Mouse (Mus musculus) retina, adult 2 months (tissue): Measurements from ENCODE around the gene 1700024G13Rik.
"Not testable (repeated sequence)": the region's sequence is repeated elsewhere in the genome, so short reads cannot be mapped to it uniquely, and the experiment has no call there.

ENCODE experiments used
- DNase-seq: peaks from one replicate; pipeline ENCODE4 v3.0.0-alpha.2; 2012; ENCODE audit warnings: low read depth, low spot score

Gene 1700024G13Rik

DNA sequence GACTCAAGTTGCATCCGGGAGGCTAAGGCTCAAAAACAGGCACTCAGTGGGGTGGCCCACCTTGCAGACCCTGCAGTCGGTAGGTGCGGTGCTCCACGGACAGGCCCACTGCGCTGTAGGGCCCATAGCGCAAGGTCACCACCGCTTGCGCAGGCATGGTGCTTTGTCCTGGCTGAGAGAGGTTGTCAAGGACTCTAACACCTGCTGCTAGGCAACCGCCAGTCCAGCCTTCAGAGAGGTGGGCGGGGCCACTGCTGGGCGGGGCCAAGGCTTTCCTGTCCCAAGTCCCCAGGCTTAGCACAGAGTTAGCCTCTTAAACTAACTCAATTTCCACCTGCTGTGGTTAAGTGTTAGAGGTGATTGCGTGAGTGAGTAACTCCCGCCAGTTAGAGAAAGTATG is at the start of gene 1700024G13Rik:
TSS of gene 1700024G13Rik (minus strand) at position 196 of the 400 bp plus-strand sequence.
- peak; percentile 77 for DNase-seq

DNA sequence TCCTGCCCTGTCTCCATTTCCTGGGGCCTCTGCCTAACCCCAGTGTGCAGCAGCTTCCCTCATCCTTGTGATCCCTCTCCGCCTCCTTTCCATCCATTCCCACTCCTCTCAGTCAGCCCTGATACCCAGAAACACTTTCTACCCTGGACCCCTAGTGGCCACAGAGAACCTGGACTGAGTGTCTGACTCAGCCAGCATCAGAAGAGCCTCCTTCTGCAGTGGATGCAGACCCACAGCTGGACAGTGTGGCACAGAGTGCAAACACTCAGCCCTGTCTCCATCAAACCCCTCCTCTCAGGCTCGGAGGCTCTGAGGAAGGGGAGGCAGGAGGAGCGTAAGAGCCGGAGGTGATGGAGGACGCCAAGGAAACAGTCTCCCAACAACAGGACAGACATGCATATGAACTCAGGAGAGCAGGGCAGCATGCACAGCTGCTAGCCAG is 49.2 kb upstream of the 1700024G13Rik start:
- no peak for DNase-seq

DNA sequence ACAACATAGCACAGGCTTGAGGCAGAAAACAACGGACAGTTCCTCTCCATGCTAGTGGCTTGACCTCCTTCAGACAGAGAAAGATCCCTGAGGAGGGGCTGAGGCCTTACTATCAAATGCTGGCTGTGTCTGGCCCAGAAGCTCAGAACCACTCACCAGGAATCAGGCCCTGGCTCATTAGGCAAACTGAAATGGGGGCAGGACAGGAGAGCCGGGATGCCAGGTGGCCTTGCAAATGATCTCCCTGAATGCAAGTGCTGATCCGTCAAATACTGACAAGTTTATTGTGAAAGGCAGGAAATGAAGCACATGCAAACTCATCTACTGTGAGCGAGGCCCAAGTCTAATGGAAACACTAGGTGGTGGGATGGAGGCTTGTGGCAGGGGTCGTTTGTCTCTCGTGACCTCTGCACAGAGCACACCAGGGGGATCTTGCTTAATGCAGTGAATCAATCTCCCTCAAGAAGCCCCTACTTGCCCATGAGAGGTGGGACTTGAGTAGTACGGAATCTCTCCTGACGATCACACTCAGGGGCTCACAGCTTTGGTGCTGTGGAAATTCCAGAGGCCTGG is 40.9 kb upstream of the 1700024G13Rik start:
- DNase-seq, result no peak

DNA sequence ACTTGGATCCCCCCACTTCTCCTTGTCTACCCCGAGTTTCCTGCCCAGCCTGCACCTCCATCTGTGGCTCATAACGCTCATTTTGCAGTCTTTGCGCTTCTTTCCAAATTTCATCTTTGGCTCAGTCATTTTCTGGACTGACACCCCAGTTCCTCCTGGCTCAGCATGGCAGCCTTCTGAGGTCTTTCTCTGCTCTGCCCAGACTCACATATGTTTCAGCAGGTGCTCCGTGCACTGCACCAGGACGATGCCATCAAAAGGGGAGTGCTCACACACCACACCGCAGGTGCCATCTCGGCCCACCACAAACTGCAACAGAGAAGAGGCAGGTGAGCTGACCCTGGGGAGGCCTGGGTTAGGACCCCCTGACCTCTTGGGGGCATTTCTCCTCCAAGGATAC is 35.8 kb upstream of the 1700024G13Rik start:
- DNase-seq, result no peak

DNA sequence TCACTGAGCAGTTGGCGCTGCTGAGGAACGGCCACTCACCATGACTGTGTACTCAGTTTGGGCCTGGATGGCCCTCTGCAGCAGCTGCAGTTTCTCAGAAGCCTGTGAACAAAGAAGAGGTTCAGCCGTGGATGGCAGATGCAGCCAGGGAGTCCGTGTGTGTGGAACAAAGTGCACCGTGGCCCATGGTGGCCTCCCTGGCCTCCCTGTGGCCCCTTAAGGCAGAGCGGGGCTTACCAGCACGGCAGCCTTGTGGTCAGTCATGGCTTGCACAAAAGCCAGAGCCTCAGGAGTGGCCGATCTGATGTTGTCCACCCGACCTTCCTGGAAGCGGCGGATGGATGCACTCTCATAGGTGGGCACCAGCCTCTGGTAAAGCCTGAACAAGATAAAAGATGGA is 30.6 kb upstream of the 1700024G13Rik start:
- DNase-seq, result no peak

DNA sequence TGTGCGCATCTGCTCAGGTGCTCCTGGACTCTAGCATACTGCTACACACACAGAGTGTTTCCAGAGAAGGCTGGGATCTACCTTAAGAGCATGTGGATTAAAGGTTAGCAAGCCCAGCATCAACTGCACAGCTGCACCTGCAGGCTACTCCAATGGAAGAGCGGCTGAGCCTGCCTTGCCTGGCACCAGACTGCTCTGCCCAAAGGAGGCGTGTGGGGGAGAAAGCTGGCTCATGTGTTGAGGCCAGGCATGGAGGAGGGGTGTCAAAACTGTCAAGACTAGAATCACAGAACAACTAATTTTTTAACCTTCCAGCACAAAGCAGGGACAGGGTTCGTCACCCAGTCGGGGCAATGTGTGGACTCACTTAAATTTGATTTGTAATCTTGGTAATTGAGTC is 23.9 kb upstream of the 1700024G13Rik start:
- no peak for DNase-seq

DNA sequence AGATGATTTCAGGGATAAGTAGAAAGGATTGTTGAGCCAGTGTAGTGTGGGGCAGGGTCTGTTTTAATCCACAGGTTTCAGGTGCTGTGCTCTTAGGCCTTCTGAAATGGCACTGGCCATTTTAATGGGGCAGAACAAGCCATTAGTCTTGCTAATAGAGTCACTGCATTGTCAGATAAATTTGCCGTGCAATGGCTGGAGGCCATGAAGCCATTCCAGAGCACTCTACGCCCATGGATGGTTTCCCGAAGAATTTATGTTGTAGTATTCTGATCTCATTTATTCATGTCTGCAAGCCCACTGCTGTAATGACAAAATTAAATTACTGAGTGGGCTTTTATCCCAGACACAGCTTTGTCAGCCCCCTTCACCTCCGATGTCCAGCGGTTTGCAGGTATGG is 21.9 kb upstream of the 1700024G13Rik start:
- DNase-seq, result no peak

DNA sequence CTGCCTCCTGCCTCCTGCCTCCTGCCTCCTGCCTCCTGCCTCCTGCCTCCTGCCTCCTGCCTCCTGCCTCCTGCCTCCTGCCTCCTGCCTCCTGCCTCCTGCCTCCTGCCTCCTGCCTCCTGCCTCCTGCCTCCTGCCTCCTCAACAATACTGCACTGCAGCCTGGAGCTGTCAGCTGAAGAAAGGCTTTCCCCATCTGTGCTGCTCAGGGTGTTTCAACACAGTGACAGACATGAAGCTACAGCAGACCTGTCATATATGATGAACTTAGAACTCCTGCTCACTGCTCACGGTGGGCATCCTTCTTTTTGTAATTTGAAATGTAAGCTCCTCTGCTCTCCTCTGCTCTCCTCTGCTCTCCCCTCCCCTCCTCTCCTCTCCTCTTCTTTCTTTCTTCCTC is 17.2 kb upstream of the 1700024G13Rik start:
- DNase-seq, result not testable (repeated sequence)

DNA sequence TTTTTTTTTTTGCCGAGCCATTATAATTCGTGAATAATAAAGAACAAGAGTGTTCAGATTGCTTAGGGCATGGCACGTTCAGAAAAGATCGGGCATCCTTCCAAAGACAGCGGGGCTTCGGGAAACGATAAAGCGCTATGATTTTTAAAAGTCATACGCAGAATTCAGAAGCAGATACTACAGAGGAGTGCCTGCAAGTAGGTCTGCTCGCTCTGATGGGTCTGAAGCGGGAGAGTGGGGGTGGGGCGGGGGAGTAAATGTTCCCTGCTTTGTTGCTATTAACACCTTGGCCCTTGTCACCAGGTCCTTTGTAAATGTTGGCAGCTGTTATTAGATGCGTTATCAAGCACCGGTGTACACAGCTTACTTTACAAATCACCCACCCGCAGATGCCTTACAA is 6.6 kb downstream of the 1700024G13Rik start:
- DNase-seq, result no peak

DNA sequence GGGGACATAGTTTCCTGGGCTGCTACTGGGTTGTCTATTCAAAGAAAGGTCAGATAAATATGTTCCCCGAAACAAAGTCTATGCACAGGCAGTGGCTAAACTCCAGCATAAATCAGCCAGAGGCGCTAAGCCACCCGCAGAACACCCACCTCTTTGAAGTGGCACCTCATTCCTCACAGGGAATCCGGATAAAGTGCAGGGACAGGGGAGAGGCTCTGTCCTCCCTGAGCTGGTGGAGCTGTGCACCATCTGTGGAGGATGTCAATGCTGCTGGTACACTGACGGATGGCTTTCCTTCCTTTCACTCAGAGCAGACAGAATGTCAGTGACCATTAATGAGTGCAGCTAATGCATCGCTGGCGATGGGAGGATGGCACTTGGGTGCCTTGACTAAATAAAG is 7.1 kb downstream of the 1700024G13Rik start:
- DNase-seq, result no peak

DNA sequence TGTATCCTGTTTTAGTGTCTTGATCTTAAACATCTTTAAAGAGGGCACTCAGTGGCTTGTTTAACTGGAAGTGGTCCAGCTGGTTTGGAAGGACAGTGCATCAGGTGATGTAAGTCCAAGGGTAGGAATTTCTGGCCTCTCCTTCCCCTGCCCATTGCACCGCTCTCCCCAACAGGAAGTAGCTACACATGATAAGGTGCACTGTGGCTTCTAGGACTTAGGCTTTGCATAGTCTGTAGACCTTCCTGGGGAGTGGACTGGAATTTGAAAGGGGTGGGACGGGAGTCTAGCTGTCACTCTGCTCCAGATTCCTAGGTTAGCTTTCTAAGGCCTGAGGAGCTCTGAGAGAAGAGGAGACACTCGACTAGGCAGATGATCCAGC is 8.1 kb downstream of the 1700024G13Rik start:
- no peak for DNase-seq

DNA sequence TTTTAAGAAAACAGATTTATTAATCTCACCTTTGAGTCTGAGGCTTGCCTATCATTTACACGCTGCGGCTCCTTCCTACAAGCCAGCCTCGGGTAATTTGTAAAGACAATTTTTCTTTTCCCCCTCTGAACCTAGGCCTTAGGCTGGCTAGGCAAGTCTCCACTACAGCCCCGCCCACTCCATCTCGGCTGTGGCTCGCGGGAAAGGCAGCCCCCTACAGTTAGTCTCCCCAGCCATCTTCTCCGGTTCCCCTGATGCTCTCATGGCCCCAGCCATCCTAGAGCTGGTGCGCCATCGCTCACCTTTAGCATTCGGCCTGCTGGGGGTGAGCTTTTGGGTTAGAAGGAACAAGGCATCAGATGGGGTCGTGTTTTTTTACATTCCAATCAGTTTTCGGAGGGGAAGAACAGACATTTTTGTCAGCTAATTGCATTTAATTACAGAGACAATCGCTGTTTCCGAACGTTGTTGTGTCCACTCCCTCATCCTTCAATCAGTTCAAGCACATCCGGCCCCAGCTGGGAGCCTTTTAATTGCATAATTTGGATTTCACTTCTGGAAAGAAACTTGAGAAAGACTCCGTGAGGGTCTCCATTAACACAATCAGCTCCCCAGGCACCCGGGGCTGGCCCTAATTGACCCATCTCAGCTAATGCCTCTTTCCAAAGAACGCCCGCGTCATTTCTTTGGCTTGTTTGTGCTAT is 8.6 kb downstream of the 1700024G13Rik start:
- DNase-seq, result no peak

DNA sequence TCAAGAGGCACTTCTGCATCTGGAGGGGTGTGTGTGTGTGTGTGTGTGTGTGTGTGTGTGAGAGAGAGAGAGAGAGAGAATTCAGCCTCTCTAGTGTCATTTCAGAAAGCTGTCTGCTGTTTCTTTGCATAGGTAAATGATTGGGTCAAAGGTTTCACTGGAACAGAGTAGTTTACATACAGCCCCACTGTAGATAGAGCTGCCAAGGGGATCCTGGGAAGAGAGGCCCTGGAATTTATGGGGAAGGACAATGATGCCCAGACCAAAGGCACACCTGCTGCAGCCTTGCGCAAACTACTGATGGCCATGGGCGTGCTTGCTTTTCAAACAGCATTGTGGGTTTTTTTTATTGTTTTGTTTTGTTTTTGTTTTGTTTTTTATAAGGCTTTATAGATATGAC is 15.7 kb downstream of the 1700024G13Rik start:
- DNase-seq, result no peak

DNA sequence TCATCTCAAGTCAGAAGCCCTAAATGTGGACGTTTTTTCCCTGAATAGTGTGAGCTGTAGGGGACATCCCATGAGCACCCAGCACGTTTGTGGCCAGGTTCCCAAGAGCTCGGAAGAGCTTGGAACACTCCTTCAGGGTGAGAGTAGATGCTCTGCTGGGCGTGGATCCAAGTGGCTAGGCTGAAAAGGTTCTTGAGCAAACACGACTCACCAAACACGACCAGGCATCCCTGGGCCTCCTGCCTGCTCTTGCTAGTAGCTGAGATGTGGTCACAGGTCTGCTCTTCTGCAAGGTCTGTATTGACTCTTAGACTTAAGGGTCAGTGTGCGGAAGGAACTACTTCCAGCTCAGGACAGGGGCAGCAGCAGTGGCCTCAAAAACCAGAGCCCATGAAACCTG is 18.4 kb downstream of the 1700024G13Rik start:
- no peak for DNase-seq

DNA sequence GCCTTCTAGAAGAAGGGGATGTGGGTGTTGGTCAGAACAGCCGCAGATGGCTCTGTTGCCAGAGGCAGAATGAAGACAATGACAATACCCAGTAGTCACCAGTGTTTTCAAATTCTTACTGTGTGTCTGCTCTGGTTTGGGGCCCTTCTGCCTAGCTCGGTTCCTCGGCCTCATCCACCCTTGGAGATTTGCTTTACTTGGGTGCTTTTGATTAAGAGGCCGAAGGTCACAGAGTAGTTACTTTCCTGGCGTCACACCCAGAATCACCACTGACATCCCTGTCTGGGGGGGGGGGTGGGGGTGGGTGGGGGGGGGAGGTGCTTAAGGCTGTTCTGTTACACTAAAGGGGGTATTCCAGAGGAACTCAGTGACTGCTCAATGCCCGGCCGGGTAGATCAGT is 23.8 kb downstream of the 1700024G13Rik start:
- no peak for DNase-seq

DNA sequence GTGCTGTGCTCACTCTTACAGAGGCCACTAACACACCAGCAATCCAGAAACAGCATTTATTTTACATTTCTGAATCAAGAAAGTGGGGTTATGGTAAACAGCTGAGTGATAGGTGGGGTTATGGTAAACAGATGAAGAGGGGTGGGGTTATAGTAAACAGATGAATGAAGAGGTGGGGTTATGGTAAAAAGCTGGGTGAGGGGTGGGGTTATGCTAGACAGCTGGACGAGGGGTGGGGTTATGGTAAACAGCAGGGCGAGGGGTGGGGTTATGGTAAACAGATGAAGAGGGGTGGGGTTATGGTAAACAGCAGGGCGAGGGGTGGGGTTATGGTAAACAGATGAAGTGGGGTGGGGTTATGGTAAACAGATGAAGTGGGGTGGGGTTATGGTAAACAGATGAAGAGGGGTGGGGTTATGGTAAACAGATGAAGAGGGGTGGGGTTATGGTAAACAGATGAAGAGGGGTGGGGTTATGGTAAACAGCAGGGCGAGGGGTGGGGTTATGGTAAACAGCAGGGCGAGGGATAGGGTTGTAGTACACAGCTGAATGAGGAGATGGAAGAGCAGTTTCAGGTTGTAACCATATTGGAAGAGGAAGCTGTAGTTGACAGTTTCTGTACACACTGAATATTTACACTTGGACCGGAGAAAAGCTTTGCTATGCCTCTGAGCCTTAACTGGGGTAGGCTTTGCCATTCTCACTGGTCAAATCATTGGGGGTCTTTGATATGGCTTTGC is 36.8 kb downstream of the 1700024G13Rik start:
- DNase-seq, result not testable (repeated sequence)

DNA sequence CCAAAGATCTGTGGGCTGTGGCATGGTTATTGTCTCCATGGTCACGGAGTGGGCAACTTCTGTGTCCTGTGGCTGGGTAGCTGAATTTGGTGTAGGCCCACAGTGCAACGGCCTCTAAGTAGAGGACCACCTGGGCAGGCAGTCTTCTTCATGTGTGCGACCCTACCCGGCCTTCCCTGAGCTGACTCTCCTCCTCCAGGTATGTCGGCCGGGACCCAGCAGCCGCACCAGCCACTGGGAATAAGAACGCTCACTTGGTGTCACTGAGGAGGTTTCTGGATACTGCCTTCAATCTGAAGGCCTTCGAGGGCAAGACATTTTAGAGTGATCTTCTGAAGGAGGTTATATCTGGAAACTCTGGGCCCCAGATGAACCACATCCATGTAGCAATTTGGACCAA is 40.9 kb downstream of the 1700024G13Rik start:
- no peak for DNase-seq

DNA sequence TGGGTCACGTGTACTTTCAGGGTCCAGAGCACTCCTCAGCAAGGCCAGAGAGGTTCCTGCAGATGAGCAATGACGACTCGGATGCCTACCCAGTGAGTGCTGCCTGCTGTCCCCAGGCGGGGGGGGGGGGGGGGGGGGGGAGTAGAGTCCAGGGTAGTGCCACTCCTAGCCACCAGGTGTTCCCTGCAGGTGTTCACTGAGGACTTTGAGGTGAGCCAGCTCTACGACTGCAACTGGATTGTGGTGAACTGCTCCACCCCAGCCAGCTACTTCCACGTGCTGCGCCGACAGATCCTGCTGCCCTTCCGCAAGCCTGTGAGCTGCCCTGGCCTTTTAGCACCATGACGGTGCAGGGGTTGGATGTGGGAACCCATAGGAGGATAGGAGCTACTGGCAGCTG is 43.5 kb downstream of the 1700024G13Rik start:
- no peak for DNase-seq

DNA sequence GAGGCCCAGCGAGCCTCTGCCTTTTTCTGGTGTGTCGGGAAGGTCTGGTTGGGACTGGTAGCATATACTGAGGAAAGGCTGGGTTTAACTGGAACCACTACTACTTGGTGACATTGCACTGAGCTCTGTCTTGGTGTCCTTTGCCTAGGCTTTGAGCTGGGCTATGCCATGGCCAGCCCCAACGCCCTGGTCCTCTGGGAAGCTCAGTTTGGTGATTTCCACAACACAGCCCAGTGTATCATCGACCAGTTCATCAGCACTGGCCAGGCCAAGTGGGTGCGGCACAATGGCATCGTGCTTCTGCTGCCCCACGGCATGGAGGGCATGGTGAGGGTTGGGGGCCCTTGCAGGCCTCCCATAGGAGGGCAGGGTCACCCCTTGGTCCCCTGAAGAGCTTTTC is 44.0 kb downstream of the 1700024G13Rik start:
- no peak for DNase-seq

DNA sequence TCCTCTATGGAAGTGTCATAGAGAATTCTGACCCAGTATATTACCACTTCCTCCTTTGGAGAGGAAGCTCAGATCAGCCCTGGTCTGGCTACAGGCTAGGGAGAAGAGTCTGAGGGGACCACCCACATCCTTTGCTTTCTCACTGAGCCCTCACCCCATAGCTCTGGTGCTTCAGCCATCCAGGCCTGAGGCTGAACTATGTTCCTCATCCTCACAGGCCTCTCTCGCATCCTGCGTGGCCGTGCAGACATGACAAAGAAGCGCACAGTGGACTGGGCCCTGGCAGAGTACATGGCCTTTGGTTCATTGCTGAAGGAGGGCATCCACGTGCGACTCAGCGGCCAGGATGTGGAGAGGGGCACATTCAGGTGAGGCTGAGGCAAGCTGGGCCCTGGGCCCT is 46.4 kb downstream of the 1700024G13Rik start:
- DNase-seq, result no peak

DNA sequence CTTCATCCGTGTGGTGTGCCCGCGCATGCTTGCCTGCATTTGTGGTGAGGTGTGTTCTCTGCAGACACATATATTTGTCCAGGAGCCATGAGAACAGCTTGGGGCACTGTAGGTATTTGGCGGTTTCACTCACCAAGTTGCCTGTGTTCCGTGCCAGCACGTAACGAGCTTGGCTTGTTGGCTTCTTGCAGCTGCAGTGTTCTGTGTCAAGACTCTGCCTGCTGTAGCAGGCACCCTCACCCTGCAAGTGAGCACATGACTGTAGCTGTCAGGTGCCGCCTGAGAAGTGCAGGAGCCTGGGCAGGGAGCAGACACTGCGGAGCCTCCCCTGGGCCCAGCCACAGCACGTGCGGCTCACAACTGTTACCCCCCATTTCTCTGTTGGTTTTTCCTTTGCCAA is 51.6 kb downstream of the 1700024G13Rik start:
- no peak for DNase-seq

DNA sequence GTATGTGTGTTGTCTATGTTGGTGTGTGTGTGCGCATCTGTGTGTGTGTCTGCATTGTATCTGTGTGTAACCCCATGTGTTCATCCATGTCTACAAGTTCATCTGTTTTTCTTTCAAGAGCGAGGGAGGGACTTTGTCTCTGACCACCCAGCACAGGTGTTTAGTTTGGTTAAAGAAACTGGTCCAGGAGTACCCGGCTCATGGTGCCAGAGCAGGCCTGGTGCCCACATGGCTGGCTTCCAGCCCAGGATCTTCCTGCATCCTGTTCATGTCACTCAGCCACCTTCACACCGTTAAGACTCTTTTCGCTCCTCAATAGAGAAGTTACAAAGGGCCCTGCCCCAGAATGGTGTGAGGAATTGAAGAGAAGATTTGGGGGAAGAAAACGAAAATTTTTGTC is 52.2 kb downstream of the 1700024G13Rik start:
- DNase-seq, result no peak
